Mouse (Mus musculus): ENCODE measurements at regions not wholly inside any gene's neighbourhood (a gene's known extent, or its start where the extent isn't known, plus 50 kb on each side); places are given as distances from the start of the nearest gene placed in this dataset.

DNA sequence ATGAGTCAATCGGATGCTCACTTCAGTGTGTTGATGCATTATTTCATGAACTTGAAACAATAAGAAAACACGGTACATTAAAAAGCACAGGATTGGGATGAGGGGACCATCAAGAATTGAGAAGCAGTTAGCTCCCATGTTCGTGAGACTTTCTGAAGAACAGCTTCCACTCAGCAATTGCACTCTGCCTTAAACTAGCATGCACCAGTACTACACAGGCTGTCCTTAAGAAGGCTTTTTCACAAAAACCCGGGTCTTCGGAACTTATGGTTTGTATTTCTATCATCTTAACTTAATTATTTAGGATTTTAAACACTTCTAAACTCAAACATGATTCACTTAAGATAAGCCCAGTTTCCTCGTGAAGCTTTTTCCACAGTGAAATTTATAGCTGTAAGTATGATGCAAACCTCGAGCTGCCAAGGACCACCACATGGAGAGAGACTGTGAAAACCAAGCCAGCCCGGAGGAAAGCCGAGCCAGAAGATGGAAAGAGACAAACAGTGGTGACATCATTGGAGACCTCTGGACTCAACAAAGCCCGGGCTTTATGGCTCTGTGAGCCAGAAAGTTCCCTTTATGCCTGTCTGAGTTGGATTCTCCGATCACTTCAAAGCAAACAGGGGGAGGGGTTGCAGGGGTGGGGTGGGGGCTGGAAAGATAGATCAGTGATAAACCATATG lies 162.7 kb upstream of the Atp2b1 start:
- no peak for DNase-seq (ENCODE audit: low spot score in 2 of 2)

DNA sequence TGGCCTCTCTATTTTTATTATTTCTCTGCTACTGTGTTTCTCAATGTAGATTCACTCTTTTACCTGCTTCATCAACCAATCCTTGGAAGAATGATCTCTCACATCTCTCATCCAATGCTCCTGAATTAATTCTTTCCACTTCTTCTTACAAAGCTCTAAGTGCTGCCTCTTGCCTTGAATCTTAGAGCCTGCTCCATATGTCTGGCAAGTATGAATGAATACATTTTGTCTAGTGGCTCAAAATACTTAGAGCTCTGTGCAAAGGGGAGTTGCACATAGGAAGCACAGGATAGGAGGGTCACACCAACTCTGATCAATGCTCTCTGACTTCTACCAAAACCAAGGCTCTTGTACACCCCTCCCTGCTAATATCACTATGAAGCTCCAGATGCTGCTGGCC lies 153.1 kb upstream of the Atp2b1 start:
- no peak for DNase-seq (ENCODE audit: low spot score in 2 of 2)

DNA sequence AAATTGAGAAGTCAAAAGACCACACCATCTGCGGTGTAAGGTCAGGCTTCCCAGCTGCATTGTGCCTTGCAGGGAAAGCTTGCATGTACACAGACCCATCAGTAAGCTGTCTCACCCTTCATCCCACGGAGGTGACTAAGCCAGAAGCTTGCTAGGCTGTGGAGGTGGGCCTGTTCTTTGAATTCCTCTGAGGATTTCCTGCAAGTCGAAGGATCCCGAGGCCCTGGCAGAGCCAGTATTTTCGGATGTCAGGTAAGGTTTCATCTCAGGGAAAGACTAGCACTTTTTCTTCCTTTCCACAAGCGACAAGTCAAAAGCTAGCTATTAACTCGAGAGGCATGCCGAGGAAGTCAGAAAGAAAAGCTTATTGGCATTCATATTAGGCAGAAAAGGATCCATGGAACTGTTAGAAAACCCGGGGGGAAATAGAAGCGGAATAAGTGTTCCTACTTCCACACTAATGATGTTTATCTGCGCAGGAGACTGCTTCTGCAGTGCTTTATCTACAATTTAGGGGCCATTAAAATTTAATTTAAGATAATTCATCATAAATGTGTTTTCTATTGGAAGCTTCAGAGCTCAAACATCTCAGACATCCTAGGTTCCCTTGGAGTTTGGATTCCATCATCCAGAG lies 148.3 kb upstream of the Atp2b1 start:
- DNase-seq (ENCODE audit: low spot score in 2 of 2), result no peak

DNA sequence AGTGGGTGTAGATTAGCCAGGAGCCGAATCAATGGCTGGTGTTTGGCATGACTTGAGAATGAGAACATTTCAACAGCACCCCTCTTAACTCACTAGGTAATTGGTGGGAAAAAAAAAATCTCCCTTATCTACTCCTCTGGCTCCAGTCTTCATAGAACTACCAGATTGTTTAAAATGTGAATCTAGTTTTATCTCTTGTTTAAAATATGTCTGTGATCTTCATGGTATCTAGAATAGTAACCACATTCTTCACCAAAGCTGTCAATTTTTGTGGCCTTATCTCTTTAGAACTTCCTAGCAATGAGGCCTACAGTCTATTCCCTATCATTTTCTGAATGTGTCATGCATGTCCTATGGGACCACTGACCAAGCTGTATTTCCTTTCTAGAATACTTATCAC lies 134.4 kb upstream of the Atp2b1 start:
- DNase-seq (ENCODE audit: low spot score in 2 of 2), result no peak

DNA sequence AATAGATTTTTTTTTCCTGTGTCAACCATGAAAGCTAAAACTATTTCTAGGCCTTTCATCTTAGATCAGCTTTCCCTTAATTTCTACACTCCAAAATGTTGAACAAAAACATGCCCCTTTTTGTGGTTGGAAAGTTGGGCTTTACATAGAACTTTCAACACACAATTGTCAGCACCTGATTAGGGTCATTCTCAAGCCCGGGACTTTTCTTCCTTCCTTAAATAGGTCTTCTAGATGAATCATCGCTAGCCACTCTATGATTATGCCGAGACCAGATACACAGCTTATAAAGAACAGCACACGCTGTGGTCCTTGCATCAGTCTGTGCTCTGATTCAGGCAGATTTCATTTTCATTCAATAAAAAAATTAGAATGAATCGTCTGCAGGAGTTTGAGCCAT lies 133.3 kb upstream of the Atp2b1 start:
- no peak for DNase-seq (ENCODE audit: low spot score in 2 of 2)

DNA sequence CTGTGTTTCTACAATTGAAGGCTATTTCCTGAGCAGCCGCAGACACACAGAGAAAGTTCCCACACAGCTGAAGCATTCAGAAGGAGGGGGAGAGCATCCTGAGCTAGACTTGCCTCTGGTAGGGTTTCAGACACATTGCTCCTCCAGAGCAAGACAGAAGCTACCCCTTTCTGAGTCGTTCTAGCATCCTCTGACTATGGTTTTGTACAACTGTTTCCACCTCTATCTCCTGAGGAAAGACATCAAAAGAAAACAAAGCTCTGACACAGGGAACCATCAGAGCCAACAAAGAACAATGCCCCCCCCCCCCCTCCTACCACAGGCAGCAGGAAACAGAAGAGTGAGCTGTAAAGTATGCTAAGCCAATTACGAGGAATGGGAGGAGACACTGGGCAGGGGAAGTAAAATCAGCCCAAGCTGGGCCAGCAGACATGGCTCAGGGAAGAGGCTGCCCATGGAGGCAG lies 132.3 kb upstream of the Atp2b1 start:
- no peak for DNase-seq (ENCODE audit: low spot score in 2 of 2)

DNA sequence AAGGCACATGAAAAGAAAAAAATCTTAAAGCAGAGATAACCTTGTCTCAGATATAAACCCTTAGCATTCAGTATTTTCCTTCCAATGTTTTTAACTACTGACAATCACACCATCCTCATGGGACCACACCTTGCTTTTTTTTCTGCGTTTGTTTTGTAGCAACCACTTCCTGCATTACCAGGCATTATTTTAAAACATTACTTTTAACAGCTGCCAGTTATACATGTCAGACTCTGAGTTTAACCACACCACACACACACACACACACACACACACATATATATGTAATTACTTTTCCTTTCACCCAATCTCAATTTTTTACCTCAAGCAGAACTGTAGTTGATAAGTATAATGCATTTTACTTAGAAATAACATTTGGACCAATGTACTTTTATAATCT lies 128.8 kb upstream of the Atp2b1 start:
- no peak for DNase-seq (ENCODE audit: low spot score in 2 of 2)

DNA sequence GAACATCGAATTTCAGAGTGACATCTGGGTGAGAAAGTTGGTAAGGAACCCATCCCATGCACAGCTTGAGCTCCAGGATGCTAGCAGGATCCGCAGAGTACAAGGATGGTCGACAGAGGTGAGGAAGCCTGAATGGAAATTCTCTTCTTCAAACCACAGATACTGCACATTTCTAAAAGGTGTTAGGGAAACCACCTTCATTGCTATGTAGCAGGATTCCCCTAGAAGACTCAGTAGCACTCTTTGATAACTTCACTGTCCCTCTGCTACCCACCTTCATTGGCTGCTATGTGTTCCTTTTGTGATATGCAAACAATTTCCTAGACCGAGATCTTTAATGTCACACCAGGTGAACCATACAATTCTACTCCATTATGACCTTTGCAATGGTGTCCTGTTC lies 128.1 kb upstream of the Atp2b1 start:
- no peak for DNase-seq (ENCODE audit: low spot score in 2 of 2)

DNA sequence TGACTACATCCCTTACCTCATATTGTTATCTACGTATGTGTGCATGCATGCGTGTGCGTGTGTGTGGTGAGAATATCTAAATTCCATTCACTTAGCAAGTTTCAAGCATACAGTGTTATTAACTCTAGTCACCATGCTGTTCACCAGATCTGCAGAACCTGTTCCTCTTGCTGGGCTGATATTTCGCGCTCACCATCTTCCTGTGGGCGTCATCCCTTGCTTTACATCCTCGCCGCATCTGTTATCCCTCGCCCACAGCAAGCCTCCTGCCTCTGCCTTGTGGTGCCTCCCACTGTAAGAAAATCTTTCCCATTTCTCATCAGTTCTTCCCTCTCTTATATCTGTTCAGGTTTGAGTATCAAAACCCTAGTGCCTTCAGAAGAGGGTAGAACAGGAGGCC lies 124.4 kb upstream of the Atp2b1 start:
- no peak for DNase-seq (ENCODE audit: low spot score in 2 of 2)

DNA sequence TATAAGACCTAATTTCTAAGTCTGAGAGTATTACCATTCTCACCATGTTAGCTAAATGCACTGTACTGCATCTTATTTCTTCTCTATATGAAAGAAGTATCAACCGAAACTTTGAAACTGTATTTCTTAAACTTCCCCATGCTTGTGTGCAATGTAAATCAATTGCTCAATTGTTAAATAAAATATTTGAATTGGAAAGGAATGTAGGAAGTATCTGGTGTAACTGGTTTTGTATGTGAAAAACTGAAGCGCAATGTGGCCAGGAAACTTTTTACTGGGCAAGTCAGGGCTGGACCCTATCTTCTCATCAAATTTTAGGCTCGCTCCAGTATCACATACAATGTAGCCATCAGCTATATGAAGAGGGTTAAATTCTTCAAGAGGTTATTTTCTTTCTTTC lies 123.8 kb upstream of the Atp2b1 start:
- no peak for DNase-seq (ENCODE audit: low spot score in 2 of 2)

DNA sequence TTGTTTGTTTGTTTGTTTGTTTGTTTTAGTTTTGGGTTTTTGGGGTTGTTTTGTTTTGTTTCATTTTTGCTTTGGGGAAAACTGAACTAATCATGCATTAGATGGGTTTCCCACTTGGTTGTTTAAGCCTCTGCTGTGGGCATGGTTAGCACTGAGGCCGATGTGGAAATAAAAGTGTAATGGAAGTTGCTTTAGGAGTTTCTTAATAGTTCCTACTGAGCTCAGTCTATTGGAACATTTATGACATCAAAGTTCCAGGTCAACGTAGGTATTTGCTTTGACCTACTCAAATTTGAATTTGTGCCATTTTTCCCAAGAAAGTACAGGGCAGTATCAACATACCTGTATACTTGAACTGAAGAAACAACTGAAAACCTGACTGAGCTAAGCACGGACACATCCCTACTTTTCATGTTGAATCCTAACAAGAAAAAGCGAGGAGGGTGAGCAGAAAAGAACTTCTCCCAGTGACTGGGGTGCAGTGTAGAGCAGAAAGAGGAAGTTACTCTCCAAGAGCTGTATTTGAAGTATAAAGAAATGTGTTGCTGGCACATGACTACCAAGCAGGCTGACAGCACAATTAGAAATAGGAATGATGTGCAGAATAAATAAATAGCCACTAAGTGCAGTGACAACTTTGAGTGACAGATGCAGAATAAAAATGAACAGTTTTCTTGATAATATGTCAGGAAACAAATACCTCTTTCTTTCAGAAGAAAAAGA lies 122.0 kb upstream of the Atp2b1 start:
- no peak for DNase-seq (ENCODE audit: low spot score in 2 of 2)

DNA sequence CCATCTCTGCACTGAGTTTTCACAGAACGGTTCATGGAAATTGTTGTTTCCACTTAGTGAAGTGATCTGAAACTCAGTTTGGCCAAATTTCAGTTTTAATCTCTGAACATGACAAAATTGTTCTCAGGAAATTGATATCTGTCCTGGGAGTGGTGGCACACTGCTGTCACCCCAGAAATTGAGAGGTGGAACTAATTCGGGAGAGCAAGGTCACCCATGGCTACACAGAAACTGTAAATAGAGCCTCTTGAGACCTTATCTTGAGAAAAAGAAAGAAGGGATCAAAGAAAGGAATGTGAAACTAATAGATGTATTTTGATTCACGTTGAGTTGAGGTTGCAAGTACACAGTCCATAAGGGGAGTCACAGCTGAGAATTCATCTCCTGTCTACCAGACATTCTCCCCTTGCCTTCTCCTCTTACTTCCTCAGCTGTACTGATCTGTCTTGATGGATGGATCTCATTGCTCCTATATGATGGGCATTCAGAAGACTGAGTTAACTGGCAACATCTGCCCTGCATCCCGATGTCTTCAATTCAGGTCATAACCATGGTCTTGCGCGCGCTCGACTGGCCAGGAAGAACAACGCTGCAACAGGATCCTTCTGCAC lies 120.2 kb upstream of the Atp2b1 start:
- DNase-seq (ENCODE audit: low spot score in 2 of 2), result no peak

DNA sequence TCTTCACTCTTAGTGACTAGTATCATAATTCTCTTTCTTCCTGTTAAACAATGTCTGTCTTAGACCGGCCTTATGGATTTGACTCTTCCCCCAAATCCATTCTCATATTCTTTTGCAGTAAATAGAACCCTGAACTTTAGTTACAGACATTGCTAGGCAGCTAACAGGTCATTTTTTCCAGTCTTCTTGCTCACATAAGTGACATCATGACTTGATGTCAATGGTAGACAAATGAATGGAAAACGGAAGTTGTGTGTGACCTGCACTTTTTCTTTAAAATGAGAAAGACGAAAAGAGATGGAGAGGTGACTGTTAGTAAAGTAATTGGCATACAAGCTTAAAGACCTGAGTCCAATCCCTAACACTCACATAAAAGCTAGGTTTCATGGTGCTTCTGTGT lies 118.2 kb upstream of the Atp2b1 start:
- no peak for DNase-seq (ENCODE audit: low spot score in 2 of 2)

DNA sequence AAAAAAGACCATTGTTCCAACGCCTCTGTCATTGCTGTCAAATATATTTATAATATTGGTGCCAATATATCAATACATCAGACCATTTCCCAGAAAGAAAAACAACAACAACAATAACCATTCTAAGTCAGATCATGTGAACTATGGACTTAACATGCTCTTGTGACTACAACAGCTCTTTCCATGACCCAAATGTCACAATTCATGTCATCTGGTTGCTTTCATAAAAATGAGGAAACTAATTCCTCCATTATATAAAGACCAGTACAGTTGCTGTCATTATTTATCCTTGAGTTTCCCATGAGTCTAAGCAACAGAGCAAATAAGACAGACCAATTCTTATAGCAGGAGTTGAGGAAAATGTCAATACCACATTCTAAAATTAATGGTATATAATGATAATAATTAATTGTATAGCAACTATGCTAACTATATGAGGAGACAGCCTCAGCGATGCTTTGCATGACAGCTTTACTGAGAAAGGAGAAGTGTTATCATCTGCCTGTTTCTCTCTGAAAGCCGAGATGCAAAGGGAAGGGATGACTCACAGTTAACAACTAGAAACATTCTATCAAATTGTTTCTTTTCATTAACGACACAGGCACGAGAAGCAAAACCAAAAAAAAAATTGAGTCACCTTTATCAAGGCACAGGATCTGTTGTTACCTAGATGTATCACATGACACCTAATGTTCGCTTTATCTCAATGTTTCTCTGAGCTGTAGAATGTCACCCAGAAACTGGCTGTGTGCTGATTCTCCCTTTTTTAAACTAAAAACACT lies 115.4 kb upstream of the Atp2b1 start:
- no peak for DNase-seq (ENCODE audit: low spot score in 2 of 2)

DNA sequence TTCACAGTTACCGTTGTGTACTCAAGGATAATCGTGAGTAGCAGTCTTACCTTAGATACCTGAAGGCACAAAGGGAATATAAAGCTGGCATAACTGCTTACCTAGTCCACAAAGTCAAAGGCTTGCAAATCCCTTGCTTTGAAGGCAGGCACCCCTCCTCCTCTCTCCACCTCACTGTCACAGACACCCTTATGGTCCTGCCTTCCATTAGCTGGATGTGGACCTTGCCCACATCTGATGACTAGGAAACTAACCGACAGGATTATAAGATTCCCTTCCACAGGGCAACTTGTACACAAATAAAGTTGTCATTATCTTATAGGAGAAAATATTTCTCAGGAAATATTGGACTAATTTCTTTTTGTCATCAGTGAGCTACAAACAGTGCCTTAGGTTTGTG lies 114.4 kb upstream of the Atp2b1 start:
- no peak for DNase-seq (ENCODE audit: low spot score in 2 of 2)

DNA sequence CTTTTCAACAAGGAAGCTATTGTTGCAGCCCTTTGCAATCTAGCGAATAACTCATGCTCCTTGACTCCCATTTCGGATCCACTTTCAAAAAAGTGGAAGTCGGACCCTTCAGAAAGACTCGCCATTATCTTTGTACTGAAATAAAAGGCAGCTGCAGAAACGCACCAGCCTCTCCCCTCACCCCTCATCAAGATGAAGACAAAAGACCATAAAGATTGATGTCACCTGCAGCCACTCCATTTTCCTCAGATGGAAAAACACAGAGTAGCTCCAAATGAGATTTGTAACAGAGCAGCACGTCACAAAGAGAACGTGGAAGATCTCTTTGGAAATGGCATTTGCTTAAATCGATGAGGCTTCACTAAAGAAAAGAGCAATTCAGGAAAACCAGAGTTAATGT lies 113.3 kb upstream of the Atp2b1 start:
- no peak for DNase-seq (ENCODE audit: low spot score in 2 of 2)

DNA sequence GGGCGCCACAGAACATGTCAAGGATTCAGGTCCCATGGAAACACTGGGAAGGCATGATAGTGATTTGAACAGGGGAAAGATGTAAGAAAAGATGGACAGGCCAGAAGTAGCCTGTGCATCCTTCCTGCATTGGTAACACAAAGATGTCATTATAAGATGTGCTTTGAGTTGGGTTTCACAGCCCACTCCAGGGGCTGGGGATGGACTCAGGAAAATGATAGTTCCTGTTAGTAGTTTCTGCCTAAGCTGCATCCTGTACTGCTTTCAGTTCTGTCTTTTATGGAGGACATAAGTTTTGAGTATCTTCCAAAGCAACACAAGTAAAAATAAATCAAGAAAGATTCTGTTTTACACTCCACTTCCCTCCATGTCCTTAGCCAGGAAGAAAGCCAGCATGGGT lies 109.2 kb upstream of the Atp2b1 start:
- DNase-seq (ENCODE audit: low spot score in 2 of 2), result no peak

DNA sequence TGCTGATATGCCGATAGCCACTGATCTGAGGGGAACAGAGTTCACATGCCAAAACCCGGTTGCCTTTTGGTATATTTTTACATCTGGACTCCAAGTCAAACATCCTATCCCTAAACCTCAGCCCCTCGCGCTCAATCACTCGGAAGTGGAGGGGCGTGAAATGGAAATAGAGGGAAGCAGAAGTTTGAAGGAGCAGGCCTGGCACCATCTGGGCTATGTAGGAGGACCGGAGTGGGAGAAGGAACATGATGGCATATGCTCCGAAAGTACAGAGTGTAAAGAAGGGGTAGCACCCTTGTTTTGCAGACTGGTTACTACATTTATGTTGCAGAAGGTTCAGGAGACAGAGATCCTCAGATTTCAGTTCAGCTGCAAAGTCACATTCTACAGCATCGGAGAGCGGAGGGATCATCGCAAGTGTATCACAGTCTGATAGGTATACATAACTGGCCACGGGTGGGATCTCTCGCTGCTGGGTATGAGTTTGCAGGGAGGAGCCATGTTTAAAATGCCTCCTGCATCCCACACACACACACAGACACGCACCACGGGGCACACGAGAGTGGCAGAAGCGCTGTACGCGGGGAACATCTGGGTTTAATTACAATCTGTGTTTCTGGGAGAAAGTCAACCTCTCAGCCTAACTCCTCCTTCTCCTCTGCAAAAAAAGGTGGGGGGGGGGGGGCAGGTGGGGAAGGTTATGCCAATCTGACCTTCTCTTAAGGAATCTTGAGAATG lies 107.2 kb upstream of the Atp2b1 start:
- no peak for DNase-seq (ENCODE audit: low spot score in 2 of 2)

DNA sequence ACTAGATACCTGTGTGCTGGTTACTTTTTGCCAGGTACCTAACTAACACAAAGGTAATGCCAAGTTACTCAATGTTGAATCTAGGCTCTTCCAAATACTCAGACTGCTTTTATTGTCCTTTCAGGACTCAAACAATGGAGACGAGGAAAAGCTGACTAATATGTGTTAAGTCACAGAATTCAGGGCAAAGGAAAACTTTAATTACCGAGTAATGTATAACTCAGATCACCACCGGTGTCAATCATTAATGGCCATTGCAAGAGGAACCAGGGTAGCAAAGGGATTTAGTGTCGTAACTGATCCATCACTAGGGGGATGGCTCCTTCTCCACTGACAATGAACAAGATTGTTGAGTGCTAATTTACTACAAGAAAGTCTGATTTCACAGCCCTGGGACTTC lies 105.6 kb upstream of the Atp2b1 start:
- DNase-seq (ENCODE audit: low spot score in 2 of 2), result no peak

DNA sequence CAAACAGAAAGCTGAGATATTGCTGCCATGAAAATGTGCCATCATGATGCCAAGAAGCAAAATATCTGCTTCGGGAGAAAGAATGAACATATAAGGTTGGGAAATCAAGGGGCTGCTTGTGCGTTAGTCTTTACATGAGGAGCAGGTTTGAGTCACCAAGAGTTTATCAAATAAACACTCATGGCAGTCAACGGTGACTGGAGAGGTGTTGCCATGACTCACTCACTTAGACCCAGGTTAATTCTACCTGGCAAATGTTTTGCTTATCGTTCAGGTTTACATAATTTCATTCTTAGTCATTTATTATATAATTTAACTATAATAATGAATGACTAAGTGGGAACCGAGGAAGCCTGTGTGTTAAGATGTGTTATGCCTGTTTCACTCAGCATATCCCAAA lies 85.2 kb upstream of the Atp2b1 start:
- no peak for DNase-seq (ENCODE audit: low spot score in 2 of 2)

DNA sequence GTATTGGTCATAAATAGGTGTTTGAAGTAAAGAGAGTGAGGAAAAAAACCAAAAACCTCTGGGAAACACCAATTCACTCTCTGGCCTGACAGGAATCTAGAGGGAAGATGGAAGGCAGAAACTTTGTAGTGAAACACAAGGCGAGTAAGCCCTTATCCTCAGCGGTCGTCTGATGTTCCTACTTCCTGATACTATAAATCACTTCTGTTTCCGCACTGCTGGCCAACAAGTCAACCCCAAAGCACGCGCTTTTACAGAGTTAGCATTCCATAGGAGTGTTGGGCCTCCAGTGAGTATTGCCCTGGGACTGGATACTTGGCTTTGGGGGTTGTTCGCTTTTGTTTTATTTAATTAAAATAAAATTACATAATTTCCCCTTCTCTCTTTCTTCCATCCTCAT lies 82.7 kb upstream of the Atp2b1 start:
- no peak for DNase-seq (ENCODE audit: low spot score in 2 of 2)

Data from adrenal gland, postnatal 4 days (tissue).